Mouse (Mus musculus): ENCODE measurements around the gene Vmo1. TPM values are rescaled to one million over a fixed set of nuclear protein-coding genes. Genes with fewer than 3 reads are reported as not detected.
A peak's percentile ranks its signal among the peaks of the same experiment; 100 is the strongest.

Gene Vmo1
- polyA plus RNA-seq, 1 experiment from 2014 or later = 0.40 TPM

DNA sequence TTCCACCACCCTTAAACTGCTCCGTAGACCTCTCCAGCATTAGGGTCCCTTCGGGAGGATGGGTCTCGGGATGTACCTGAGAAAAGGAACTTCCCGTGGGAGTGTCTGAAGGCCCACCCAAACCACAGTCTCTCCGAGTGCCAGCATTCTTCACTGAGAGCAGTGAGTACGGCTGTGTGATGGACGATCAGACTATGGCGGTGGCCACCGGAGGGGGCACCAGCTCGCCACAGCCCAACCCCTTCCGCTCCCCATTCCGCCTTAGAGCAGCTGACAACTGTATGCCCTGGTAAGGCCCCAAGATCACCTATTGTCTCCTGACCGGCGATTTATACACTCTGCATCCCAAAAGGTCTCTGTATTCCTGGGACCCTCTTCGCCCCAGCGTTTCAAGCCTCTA, 49.2 kb downstream of the Vmo1 start:
- 0 out of 2 replicates have a peak overlapping the region, but pooled peaks have one; percentile 15 for H3K9ac ChIP-seq
- H3K4me3 ChIP-seq (replicated peaks) = peak overlapping the region; percentile 33

DNA sequence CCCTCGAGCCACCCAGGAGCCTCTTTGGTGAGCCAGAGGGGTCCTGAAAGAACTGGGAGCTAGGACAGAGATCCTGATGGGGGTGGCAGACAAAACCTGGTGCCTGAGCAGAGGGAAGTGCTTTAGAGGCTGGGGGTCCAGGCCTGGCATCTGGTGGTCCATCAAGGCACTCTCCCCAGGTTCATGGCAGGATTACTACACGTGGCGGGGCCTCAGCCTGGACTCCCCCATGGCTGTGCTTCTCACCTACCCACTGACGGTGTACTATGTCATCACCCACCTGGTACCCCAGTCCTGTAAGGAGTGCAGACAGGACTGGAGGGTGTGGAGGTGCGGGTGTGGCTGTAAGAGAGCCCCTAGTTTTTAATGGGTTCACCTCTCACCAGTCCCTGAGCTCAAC, 50.4 kb downstream of the Vmo1 start:
- no peak overlapping the region for H3K4me2 ChIP-seq
- WGBS = 66% methylated on average over 5 of the region's 5 CpGs
- H3K9me3 ChIP-seq (replicated peaks) = no peaks in the 10 kb centered on the region
- H3K9ac ChIP-seq = no peak overlapping the region
- H3K4me3 ChIP-seq (replicated peaks) = no peak overlapping the region
- no peak overlapping the region for H3K27ac ChIP-seq
- H3K27me3 ChIP-seq = peaks cover 66% of the 10 kb centered on the region
- no peak for ATAC-seq (replicated peaks; ENCODE audit: low FRiP score)
- H3K36me3 ChIP-seq = no peaks in the 10 kb centered on the region
- H3K4me1 ChIP-seq = peaks cover 39% of the 10 kb centered on the region

More for the DNA sequence above, 49.2 kb downstream of the Vmo1 start:
- H3K36me3 ChIP-seq = no peaks in the 10 kb centered on the region
- no peak for ATAC-seq (replicated peaks; ENCODE audit: low FRiP score)
- 29% methylated on average over 16 of the region's 16 CpGs for WGBS
- H3K27me3 ChIP-seq = peaks cover 55% of the 10 kb centered on the region
- peaks cover 32% of the 10 kb centered on the region for H3K4me1 ChIP-seq
- no peak overlapping the region for H3K27ac ChIP-seq
- H3K4me2 ChIP-seq = peak overlapping the region; percentile 61
- H3K9me3 ChIP-seq (replicated peaks) = no peaks in the 10 kb centered on the region

Other genes starting within 250 kb of the Vmo1 start
- gene Alox12e, start 192.0 kb downstream of the Vmo1 start, polyA plus RNA-seq (2015; fragmentation: Nextera tagmentation; extraction: Ambion mirVana) = not detected in 2 replicates
- gene Alox15, start 162.6 kb downstream of the Vmo1 start, polyA plus RNA-seq (2015; fragmentation: Nextera tagmentation; extraction: Ambion mirVana) = 1.1 and 2.0 TPM in 2 replicates
- 40.1 and 42.1 TPM in 2 replicates for gene Pelp1, start 104.6 kb downstream of the Vmo1 start, polyA plus RNA-seq (2015; fragmentation: Nextera tagmentation; extraction: Ambion mirVana)
- 15.4 and 15.5 TPM in 2 replicates for gene Arrb2, start 82.0 kb downstream of the Vmo1 start, polyA plus RNA-seq (2015; fragmentation: Nextera tagmentation; extraction: Ambion mirVana)
- gene Med11, start 62.7 kb downstream of the Vmo1 start, polyA plus RNA-seq (2015; fragmentation: Nextera tagmentation; extraction: Ambion mirVana) = 38.8 and 42.0 TPM in 2 replicates
- gene Zmynd15, start 55.2 kb downstream of the Vmo1 start, polyA plus RNA-seq (2015; fragmentation: Nextera tagmentation; extraction: Ambion mirVana) = 0.63 and 0.66 TPM in 2 replicates
- gene Cxcl16, start 54.6 kb downstream of the Vmo1 start, polyA plus RNA-seq (2015; fragmentation: Nextera tagmentation; extraction: Ambion mirVana) = 6.0 and 6.9 TPM in 2 replicates
- gene Tm4sf5, start 9.4 kb downstream of the Vmo1 start, polyA plus RNA-seq (2015; fragmentation: Nextera tagmentation; extraction: Ambion mirVana) = 0.82 and 0.88 TPM in 2 replicates
- 0.91 and 1.1 TPM in 2 replicates for gene Gltpd2, start 4.6 kb upstream of the Vmo1 start, polyA plus RNA-seq (2015; fragmentation: Nextera tagmentation; extraction: Ambion mirVana)
- gene Psmb6, start 10.8 kb upstream of the Vmo1 start, polyA plus RNA-seq (2015; fragmentation: Nextera tagmentation; extraction: Ambion mirVana) = 755 and 782 TPM in 2 replicates
- gene Gm40193, start 18.3 kb upstream of the Vmo1 start, polyA plus RNA-seq (2015; fragmentation: Nextera tagmentation; extraction: Ambion mirVana) = not detected in 2 replicates
- gene Pld2, start 25.4 kb upstream of the Vmo1 start, polyA plus RNA-seq (2015; fragmentation: Nextera tagmentation; extraction: Ambion mirVana) = 6.5 and 8.2 TPM in 2 replicates
- 14.8 and 15.8 TPM in 2 replicates for gene Mink1, start 48.3 kb upstream of the Vmo1 start, polyA plus RNA-seq (2015; fragmentation: Nextera tagmentation; extraction: Ambion mirVana)
- not detected in 2 replicates for gene 4930544D05Rik, start 101.2 kb upstream of the Vmo1 start, polyA plus RNA-seq (2015; fragmentation: Nextera tagmentation; extraction: Ambion mirVana)
- 0.27 TPM in 1 of 2 replicates, not detected in the other for gene Chrne, start 104.6 kb upstream of the Vmo1 start, polyA plus RNA-seq (2015; fragmentation: Nextera tagmentation; extraction: Ambion mirVana)
- 0.19 and 0.30 TPM in 2 replicates for gene Gp1ba, start 124.5 kb upstream of the Vmo1 start, polyA plus RNA-seq (2015; fragmentation: Nextera tagmentation; extraction: Ambion mirVana)
- gene Rnf167, start 132.6 kb upstream of the Vmo1 start, polyA plus RNA-seq (2015; fragmentation: Nextera tagmentation; extraction: Ambion mirVana) = 115 and 122 TPM in 2 replicates
- 178 and 186 TPM in 2 replicates for gene Slc25a11, start 132.9 kb upstream of the Vmo1 start, polyA plus RNA-seq (2015; fragmentation: Nextera tagmentation; extraction: Ambion mirVana)
- 1,914 and 2,031 TPM in 2 replicates for gene Pfn1, start 140.0 kb upstream of the Vmo1 start, polyA plus RNA-seq (2015; fragmentation: Nextera tagmentation; extraction: Ambion mirVana)
- gene Eno3, start 142.6 kb upstream of the Vmo1 start, polyA plus RNA-seq (2015; fragmentation: Nextera tagmentation; extraction: Ambion mirVana) = 30.3 and 38.5 TPM in 2 replicates
- 181 and 202 TPM in 2 replicates for gene Spag7, start 154.8 kb upstream of the Vmo1 start, polyA plus RNA-seq (2015; fragmentation: Nextera tagmentation; extraction: Ambion mirVana)
- 12.8 and 14.1 TPM in 2 replicates for gene Camta2, start 173.5 kb upstream of the Vmo1 start, polyA plus RNA-seq (2015; fragmentation: Nextera tagmentation; extraction: Ambion mirVana)
- gene Inca1, start 185.5 kb upstream of the Vmo1 start, polyA plus RNA-seq (2015; fragmentation: Nextera tagmentation; extraction: Ambion mirVana) = 1.2 and 2.3 TPM in 2 replicates
- gene Kif1c, start 185.9 kb upstream of the Vmo1 start, polyA plus RNA-seq (2015; fragmentation: Nextera tagmentation; extraction: Ambion mirVana) = 3.5 and 3.6 TPM in 2 replicates
- 6.8 and 8.1 TPM in 2 replicates for gene Zfp3, start 249.6 kb upstream of the Vmo1 start, polyA plus RNA-seq (2015; fragmentation: Nextera tagmentation; extraction: Ambion mirVana)